Mouse (Mus musculus): Measurements from ENCODE around the gene Cdc42ep3. TPM values are rescaled to one million over a fixed set of nuclear protein-coding genes. Genes with fewer than 3 reads are reported as not detected.

The Cdc42ep3 gene
- polyA plus RNA-seq, 1 experiment, result 14.2 TPM

DNA sequence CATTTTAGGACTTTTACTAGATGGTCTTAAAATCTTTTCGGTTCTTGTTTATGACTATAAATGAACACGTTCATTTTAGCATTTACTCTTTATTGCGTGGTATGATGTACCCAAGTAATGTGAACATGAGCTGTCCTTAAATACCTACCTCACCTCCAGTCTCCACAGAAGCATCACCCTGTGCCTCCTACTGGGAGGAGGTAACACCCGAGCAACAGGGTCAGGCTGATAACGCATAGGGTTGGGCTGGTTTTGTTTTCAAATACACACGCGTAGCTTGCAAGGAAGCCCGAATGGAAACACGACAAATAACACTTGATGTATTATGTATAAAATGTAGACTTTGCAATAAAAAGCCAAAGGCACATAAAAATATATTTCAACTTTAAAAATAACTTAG is 21.2 kb downstream of the Cdc42ep3 start:
- Histone ChIP-seq H3K4me1 (ENCODE audit: control insufficient read depth, insufficient read depth, low read length) (no peaks in the 10 kb centered on the region), H3K4me3 (ENCODE audit: insufficient read depth, low read depth, low read length) (no peak overlapping the region), H3K36me3 (ENCODE audit: control insufficient read depth, insufficient read depth, low read length) (no peaks in the 10 kb centered on the region; the same call in 1 of the 2 replicates), H3K27ac (ENCODE audit: insufficient read depth, low read depth, low read length) (no peak overlapping the region), H3K27me3 (replicated peaks; ENCODE audit: control insufficient read depth, insufficient read depth, low read length) (no peaks in the 10 kb centered on the region)
- 93% methylated on average over 9 of the region's 9 CpGs for WGBS
- DNase-seq, result no peak
- TF ChIP-seq CTCF (conservative IDR thresholded peaks at IDR 0.05; ENCODE audit: insufficient read depth, insufficient read length, low read depth, low read length) (no peak), POLR2A (IDR thresholded peaks at IDR 0.05; ENCODE audit: low read depth, low read length) (no peak)

DNA sequence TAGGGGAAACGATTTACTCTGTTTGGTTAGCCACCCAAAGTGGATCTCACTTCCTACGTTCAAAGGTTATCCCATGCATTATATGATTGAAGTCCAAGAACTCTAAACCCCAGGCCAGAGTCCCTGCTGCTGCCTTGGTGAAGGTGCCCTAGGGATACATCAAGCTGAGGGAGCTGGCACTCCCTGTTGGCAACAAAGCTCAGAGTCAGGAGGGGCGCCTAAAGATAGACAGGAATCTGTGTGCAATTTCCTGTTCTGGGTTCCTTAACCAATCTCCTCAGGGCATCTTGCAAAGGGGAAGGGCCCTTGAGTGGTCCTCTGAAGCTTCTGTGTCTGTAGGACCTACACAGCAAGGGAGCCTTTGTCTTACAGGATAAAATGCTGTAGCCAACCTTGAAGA is 22.0 kb downstream of the Cdc42ep3 start:
- 70% methylated on average over 3 of the region's 3 CpGs for WGBS

DNA sequence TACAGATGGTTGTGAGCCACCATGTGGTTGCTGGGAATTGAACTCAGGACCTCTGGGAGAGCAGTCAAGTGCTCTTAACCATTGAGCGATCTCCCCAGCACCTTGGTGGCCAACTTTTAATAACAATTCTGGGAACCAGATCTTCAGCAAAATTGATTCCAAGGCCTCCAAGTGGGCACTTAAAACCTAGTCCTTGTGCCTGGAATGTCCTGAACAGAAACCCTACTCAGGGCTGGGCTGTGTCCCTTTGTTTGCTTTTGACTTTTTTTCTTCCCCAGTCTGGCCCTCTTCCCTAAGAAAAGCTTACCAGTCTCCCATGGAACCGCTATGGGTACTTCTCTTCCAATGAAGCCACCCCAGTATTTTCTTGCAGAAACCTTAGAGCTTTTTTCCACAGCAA is 24.5 kb downstream of the Cdc42ep3 start:
- H3K27ac ChIP-seq (ENCODE audit: insufficient read depth, low read depth, low read length), result no peak overlapping the region
- no peaks in the 10 kb centered on the region; the same call in 1 of the 2 replicates for H3K36me3 ChIP-seq (ENCODE audit: control insufficient read depth, insufficient read depth, low read length)
- TF ChIP-seq POLR2A (IDR thresholded peaks at IDR 0.05; ENCODE audit: low read depth, low read length) (no peak), CTCF (conservative IDR thresholded peaks at IDR 0.05; ENCODE audit: insufficient read depth, insufficient read length, low read depth, low read length) (no peak)
- H3K4me3 ChIP-seq (ENCODE audit: insufficient read depth, low read depth, low read length), result no peak overlapping the region
- 94% methylated on average over 2 of the region's 2 CpGs for WGBS
- H3K4me1 ChIP-seq (ENCODE audit: control insufficient read depth, insufficient read depth, low read length), result no peaks in the 10 kb centered on the region
- no peak for DNase-seq
- H3K27me3 ChIP-seq (replicated peaks; ENCODE audit: control insufficient read depth, insufficient read depth, low read length), result no peaks in the 10 kb centered on the region

More for the DNA sequence above, 22.0 kb downstream of the Cdc42ep3 start:
- no peaks in the 10 kb centered on the region for H3K27me3 ChIP-seq (replicated peaks; ENCODE audit: control insufficient read depth, insufficient read depth, low read length)
- no peak for DNase-seq
- no peaks in the 10 kb centered on the region for H3K4me1 ChIP-seq (ENCODE audit: control insufficient read depth, insufficient read depth, low read length)
- H3K27ac ChIP-seq (ENCODE audit: insufficient read depth, low read depth, low read length), result no peak overlapping the region
- H3K36me3 ChIP-seq (ENCODE audit: control insufficient read depth, insufficient read depth, low read length), result no peaks in the 10 kb centered on the region; the same call in 1 of the 2 replicates
- TF ChIP-seq CTCF (conservative IDR thresholded peaks at IDR 0.05; ENCODE audit: insufficient read depth, insufficient read length, low read depth, low read length), result no peak
- H3K4me3 ChIP-seq (ENCODE audit: insufficient read depth, low read depth, low read length), result no peak overlapping the region

DNA sequence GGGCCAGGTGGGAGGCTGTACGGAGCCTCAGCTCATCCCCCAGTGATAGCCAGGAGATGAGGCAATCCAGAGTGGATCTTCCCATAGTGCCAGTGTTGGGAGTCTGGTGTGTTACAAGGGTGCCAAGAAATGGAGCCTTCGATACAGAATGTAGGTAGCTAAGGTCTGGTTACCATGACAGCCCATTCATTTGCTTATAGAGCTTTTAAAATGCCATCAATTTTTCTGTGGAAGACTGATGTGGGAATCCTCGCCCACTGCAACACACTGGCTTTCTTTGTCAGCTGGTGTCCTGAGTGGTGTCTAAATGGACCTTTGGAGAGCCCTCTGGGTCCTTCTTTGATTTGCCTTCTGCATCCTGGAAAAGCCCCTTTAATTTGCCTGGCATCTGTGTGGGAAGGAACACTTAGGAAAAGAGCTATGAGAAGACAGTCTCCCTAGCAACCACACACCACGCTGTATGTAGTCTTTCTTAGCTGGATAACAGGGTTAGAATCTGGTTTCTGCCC is 28.0 kb downstream of the Cdc42ep3 start:
- Histone ChIP-seq H3K36me3 (ENCODE audit: control insufficient read depth, insufficient read depth, low read length) (no peaks in the 10 kb centered on the region), H3K27ac (ENCODE audit: insufficient read depth, low read depth, low read length) (no peak overlapping the region), H3K27me3 (replicated peaks; ENCODE audit: control insufficient read depth, insufficient read depth, low read length) (no peaks in the 10 kb centered on the region), H3K4me3 (ENCODE audit: insufficient read depth, low read depth, low read length) (no peak overlapping the region), H3K4me1 (ENCODE audit: control insufficient read depth, insufficient read depth, low read length) (no peaks in the 10 kb centered on the region)
- no peak for TF ChIP-seq POLR2A (IDR thresholded peaks at IDR 0.05; ENCODE audit: low read depth, low read length)
- TF ChIP-seq CTCF (conservative IDR thresholded peaks at IDR 0.05; ENCODE audit: insufficient read depth, insufficient read length, low read depth, low read length), result no peak
- DNase-seq, result no peak
- 86% methylated on average over 4 of the region's 4 CpGs for whole genome bisulfite sequencing

DNA sequence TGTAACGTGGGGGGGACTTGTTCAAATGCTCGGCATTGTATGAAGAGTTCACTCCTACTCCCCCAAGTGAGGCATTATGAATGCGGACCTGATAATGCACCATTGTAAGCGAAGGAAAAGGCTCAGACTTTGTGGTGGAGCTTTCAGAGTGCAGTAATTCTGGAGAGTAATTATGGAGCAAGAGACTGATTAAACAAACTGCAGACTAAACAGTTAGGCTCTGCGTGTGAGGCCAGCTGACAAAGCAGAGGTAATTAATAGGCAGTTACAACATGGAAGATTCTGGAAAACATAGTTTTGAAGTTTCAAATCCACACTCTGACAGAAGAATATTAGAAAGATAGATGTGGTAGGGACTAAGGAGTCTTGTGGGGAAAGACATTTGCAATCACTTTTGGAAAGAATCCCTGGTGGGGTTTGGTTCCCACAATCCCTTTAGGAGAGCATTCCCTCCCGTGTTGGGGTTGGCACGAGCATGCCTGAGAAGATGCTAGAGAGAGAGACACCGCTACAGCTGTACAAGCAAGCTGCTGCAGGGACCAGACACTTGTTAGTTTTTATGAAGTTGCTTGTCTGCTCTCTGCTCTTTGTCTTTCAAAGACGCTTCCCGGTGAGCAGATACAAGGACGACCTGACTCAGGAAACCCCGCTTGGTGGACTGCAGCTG is 37.7 kb downstream of the Cdc42ep3 start:
- TF ChIP-seq POLR2A (IDR thresholded peaks at IDR 0.05; ENCODE audit: low read depth, low read length) (no peak), CTCF (conservative IDR thresholded peaks at IDR 0.05; ENCODE audit: insufficient read depth, insufficient read length, low read depth, low read length) (no peak)
- 67% methylated on average over 12 of the region's 12 CpGs for WGBS
- H3K27me3 ChIP-seq (replicated peaks; ENCODE audit: control insufficient read depth, insufficient read depth, low read length), result no peaks in the 10 kb centered on the region
- H3K36me3 ChIP-seq (ENCODE audit: control insufficient read depth, insufficient read depth, low read length), result no peaks in the 10 kb centered on the region
- H3K4me1 ChIP-seq (ENCODE audit: control insufficient read depth, insufficient read depth, low read length), result no peaks in the 10 kb centered on the region
- H3K4me3 ChIP-seq (ENCODE audit: insufficient read depth, low read depth, low read length), result no peak overlapping the region
- H3K27ac ChIP-seq (ENCODE audit: insufficient read depth, low read depth, low read length), result no peak overlapping the region
- no peak for DNase-seq

- 89% methylated on average over 4 of the region's 4 CpGs for WGBS
- H3K27ac ChIP-seq (ENCODE audit: insufficient read depth, low read depth, low read length), result no peak overlapping the region
- H3K4me3 ChIP-seq (ENCODE audit: insufficient read depth, low read depth, low read length), result no peak overlapping the region
- H3K36me3 ChIP-seq (ENCODE audit: control insufficient read depth, insufficient read depth, low read length), result no peaks in the 10 kb centered on the region
- TF ChIP-seq POLR2A (IDR thresholded peaks at IDR 0.05; ENCODE audit: low read depth, low read length) (no peak), CTCF (conservative IDR thresholded peaks at IDR 0.05; ENCODE audit: insufficient read depth, insufficient read length, low read depth, low read length) (no peak)
- no peak for DNase-seq
- no peaks in the 10 kb centered on the region for H3K27me3 ChIP-seq (replicated peaks; ENCODE audit: control insufficient read depth, insufficient read depth, low read length)
- no peaks in the 10 kb centered on the region for H3K4me1 ChIP-seq (ENCODE audit: control insufficient read depth, insufficient read depth, low read length)
These were observed 39.3 kb downstream of the Cdc42ep3 start for GRCm38 (mm10) chr17:79315415-79316094.

GRCm38 (mm10) chr17:79310465-79310864 is 44.4 kb downstream of the Cdc42ep3 start:
- WGBS, result 90% methylated on average over 1 of the region's 1 CpGs
- H3K4me3 ChIP-seq (ENCODE audit: insufficient read depth, low read depth, low read length), result no peak overlapping the region
- no peaks in the 10 kb centered on the region for H3K4me1 ChIP-seq (ENCODE audit: control insufficient read depth, insufficient read depth, low read length)
- no peak overlapping the region for H3K27ac ChIP-seq (ENCODE audit: insufficient read depth, low read depth, low read length)
- DNase-seq, result no peak
- H3K27me3 ChIP-seq (replicated peaks; ENCODE audit: control insufficient read depth, insufficient read depth, low read length), result no peaks in the 10 kb centered on the region
- H3K36me3 ChIP-seq (ENCODE audit: control insufficient read depth, insufficient read depth, low read length), result no peaks in the 10 kb centered on the region
- TF ChIP-seq CTCF (conservative IDR thresholded peaks at IDR 0.05; ENCODE audit: insufficient read depth, insufficient read length, low read depth, low read length), result no peak

Data from kidney, adult 2 months (tissue).